Mouse (Mus musculus): ENCODE results near the gene Morf4l1.
"Not testable (repeated sequence)": the region's sequence is repeated elsewhere in the genome, so short reads cannot be mapped to it uniquely, and the experiment has no call there.

Gene Morf4l1

GRCm38 (mm10) chr9:90113651-90114566, 665 bp downstream of the Morf4l1 start:
- peak; percentile 98 for DNase-seq (ENCODE audit: low read depth, low spot score)

DNA sequence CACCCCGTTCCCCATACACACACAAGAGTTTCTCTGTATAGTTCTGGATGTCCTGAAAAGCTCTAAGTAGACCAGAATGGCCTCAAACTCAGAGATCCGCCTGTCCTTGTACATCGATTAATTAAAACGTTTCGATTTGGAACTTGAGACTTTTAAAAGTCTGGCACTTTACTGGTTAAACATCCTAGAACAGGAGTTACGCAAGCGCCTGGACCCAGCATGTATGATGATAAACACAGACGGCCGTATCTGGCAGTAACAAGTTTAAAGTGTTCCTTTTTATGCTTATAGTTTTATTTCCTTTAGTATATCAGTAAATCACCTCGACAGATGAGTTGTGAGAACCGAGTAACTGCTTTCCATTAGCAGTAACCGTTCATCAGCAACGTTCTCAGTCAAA, 1.4 kb downstream of the Morf4l1 start:
- no peak for DNase-seq (ENCODE audit: low read depth, low spot score)

DNA sequence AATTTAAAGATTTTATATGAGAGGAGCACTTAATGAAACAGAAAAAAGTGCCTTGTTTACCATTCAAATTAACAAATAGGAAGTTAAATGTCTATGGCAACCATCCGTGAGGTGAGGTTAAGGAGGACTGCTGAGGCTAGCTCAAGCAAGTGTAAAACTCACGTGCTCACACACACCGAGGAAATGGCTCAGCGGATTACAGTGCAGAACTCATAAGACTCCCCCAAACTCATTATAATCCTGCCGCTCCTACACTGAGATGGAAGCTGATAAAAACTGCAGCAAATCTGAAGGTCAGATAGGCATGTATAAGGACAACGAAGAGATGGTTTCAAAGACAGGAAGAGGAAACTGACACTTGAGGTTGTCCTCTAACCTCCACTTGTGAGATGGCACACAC, 5.2 kb downstream of the Morf4l1 start:
- no peak for DNase-seq (ENCODE audit: low read depth, low spot score)

- no peak for DNase-seq (ENCODE audit: low read depth, low spot score)
Measured at GRCm38 (mm10) chr9:90108272-90108671, 6.3 kb downstream of the Morf4l1 start.

DNA sequence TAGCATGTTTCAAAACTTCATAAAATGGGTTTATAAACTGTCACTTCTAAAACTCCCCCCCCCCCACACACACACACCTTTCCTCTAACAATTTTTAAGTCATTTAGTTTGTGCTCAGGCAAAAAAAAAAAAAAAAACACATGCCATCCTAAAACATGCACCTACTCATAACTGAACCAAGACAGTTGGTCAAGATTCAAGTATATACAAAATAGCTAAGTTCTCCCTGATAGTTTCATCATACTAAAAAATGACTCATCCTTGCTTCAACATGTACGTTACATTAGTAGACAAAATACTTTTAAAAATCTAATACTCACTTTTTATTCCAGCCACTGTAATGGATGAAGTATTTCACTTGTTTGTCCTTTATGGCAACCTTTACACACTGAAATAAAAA, 7.7 kb downstream of the Morf4l1 start:
- DNase-seq (ENCODE audit: low read depth, low spot score) = no peak

- no peak for DNase-seq (ENCODE audit: low read depth, low spot score)
Measured at GRCm38 (mm10) chr9:90105462-90105861, 9.1 kb downstream of the Morf4l1 start.

GRCm38 (mm10) chr9:90100760-90101159, 13.8 kb downstream of the Morf4l1 start:
- DNase-seq (ENCODE audit: low read depth, low spot score) = peak; percentile 86

DNA sequence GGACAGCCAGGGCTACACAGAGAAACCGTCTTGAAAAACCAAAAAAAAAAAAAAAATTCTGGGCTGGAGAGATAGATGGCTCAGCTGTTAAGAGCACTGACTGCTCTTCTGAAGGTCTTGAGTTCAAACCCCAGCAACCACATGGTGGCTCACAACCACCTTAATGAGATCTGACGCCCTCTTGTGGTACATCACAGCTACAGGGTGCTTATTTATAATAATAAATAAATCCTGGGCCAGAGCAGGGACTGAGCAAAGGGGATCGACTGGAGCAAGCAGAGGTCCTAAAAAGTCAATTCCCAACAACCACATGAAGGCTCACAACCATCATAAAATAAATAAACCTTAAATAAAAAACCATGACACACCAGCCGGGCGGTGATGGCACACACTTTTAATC, 15.6 kb downstream of the Morf4l1 start:
- peak; percentile 77 for DNase-seq (ENCODE audit: low read depth, low spot score)

- no peak for DNase-seq (ENCODE audit: low read depth, low spot score)
Measured at GRCm38 (mm10) chr9:90089339-90090104, 25.1 kb downstream of the Morf4l1 start.

DNA sequence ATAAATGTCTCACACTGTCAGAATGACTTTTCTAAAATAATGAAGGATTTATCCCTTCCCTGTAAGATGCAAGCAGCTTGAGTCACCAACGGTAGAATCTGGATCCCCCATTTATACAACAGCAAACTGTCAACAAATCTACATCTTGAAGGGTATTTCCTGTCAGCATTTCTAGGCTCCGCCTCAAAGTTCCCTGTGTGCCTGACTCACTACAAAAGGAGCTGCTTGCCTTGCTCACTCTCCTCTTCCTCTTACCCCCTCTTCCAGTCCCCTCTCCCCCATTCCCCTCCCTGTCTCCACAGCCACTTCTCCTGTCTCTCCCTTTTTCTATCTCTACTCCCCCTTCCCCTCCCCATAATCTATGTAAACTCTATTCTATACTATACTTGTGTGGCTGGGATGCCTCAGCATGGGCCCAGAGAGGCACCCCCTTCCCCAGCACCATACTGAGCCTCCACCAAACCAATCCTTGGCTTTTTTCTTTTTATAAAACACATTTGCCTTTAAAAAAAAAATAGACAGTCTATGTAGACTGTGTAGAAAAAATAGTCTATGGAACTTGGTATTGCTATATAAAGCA, 26.6 kb downstream of the Morf4l1 start:
- no peak for DNase-seq (ENCODE audit: low read depth, low spot score)

DNA sequence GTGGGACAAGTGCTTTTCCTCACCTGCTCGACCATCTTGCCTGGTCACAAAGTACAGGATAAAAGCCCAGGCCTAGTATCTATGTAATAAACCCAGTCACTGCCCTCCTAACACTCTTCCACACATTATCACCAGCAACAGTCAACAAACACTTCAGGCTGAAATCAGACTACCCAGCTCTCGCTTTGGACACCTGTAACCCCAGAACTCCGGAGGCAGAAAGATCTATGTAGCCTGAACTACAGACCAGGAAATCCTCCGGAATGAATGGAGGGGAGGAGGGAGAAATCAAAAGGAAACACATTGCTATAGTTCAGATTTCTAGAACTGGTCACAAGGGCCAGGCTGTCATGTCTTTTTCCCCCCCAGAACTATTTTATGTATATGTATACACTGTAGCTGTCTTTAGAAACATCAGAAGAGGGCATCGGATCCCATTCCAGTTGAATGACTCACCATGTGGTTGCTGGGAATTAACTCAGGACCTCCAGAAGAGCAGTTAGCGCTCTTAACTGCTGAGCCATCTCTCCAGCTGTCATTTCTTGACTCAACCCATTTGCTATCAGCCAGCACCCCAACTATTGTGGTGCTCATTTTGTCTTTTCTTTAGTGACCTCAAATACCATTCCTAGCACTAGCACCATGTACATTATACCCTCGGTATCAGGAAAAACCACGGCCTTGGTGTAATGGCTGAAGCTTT, 29.7 kb downstream of the Morf4l1 start:
- no peak for DNase-seq (ENCODE audit: low read depth, low spot score)

DNA sequence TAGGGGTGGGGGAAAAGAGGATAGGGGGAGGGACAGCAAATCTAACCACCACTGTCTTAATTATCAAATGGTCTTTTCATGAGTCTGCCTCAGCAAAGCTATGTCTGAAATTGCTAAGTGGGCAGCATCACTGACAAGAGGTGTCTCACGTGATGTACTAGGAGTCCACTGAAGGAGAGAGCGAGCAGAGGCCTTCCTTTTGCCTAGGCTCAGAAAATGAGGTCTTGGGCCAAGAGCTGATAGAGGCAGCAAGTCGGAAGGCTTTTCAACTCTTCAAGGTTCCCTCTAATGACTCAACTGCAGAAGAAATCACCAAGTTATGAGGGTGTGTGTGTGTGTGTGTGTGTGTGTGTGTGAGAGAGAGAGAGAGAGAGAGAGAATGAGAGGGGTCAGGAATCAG, 30.4 kb downstream of the Morf4l1 start:
- no peak for DNase-seq (ENCODE audit: low read depth, low spot score)

- no peak for DNase-seq (ENCODE audit: low read depth, low spot score)
Measured at GRCm38 (mm10) chr9:90082992-90083391, 31.6 kb downstream of the Morf4l1 start.

DNA sequence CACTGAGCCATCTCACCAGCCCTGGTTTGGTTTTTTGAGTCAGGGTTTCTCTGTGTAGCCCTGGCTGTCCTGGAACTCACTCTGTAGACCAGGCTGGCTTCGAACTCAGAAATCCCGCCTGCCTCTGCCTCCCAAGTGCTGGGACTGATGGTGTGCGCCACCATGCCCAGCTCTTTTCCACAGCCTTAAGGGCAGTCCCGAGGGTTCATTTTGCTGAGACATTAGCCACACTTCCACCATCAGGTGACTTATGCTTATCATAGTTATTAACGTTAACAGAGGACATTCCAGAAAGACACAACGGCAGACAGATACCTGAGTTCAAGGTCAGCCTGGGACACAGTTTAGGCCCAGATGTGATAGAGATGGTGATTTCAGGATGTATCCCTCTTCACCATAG, 32.6 kb downstream of the Morf4l1 start:
- not testable (repeated sequence) for DNase-seq (ENCODE audit: low read depth, low spot score)

- DNase-seq (ENCODE audit: low read depth, low spot score) = peak; percentile 69
Measured at GRCm38 (mm10) chr9:90076849-90077461, 37.6 kb downstream of the Morf4l1 start.

- no peak for DNase-seq (ENCODE audit: low read depth, low spot score)
Measured at GRCm38 (mm10) chr9:90076131-90076530, 38.4 kb downstream of the Morf4l1 start.

DNA sequence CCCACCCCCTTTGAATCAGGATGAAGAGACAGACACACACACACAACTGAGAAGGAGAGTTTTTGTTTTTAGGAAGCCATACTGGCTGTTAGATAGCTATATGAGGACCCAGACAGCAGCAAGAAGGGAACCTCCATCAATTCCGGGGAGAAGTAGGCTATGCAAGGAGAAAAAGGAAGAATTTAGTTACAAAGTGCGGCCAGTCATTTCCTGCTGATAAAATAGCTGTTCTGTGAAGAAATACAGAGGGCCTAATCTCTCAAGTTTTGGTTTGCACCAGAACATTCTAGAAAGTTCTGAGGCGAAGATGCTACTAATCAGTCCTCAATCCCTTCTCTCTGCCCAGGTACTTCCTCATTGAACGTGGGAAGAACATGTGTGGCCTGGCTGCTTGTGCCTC, 39.2 kb downstream of the Morf4l1 start:
- no peak for DNase-seq (ENCODE audit: low read depth, low spot score)

DNA sequence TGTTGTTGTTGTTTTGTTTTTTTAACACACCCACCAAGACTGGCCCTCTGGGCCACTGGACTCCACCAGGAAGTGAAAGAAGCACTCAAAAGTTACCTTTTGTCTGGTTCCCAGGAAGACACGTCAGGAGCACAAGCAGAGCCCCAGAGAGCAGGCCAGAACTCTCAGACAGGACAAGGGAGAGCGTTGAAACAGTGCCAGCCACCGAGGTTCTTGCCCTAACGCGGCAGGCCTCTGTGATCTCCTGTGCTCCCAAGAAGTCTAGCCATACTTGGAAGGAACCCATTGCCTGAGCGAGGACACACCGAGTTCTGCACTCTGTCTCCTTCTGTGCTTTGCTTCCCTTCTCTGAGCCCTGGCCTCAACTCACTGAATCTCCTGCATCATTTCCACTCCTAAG, 44.4 kb downstream of the Morf4l1 start:
- no peak for DNase-seq (ENCODE audit: low read depth, low spot score)

- DNase-seq (ENCODE audit: low read depth, low spot score) = no peak
Measured at GRCm38 (mm10) chr9:90069485-90069884, 45.1 kb downstream of the Morf4l1 start.

GRCm38 (mm10) chr9:90068786-90069185, 45.8 kb downstream of the Morf4l1 start:
- no peak for DNase-seq (ENCODE audit: low read depth, low spot score)

DNA sequence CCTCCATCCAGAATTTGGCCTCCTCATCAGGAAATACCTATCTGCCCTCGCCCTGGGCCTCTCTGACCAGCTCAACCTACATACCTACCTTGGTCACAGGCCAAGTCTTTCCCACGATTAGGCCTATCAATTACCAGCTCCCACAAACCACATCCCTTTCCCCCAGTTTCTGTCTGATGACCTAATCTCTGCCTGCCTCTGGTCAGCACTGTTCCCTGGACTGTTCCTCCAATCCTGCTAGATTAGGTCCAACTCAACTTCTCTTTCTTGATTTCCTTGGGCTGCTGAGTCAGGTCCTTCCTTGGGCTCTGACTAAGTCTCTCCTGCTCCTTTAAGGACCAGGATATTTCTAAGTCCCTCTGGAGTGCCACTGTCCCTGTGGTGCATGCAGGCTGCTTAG, 47.2 kb downstream of the Morf4l1 start:
- DNase-seq (ENCODE audit: low read depth, low spot score) = no peak

Data from ZHBTc4 (cell line).